Mouse (Mus musculus) retina, adult 2 months (tissue): Measurements from ENCODE around the gene Fcrl5.

Experiments
- DNase-seq: peaks from one replicate; pipeline ENCODE4 v3.0.0-alpha.2; 2012; ENCODE audit warnings: low read depth, low spot score

Gene Fcrl5

DNA sequence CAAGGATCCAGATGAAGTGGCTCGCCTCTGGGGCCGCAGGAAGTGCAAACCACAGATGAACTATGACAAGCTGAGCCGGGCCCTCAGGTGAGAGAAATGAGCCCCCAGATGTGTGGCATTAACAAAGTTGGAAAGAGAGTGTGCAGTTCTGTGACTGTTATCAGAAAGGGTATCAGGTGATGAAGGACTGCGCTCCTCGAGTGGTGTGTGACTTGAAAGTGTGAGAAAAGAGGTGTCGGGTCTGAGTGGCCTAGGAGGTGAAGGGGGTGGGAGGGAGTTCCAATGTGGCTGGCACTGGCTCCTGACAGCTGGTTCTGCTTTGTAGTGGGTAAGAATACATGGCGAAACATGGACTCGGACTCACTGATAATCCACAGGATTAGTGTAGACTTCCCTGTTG is 92.4 kb downstream of the Fcrl5 start:
- DNase-seq: no peak

GRCm38 (mm10) chr3:87528841-87529240 is 93.3 kb downstream of the Fcrl5 start:
- DNase-seq: no peak

- no peak for DNase-seq
These were observed 94.0 kb downstream of the Fcrl5 start for GRCm38 (mm10) chr3:87529568-87529967.

GRCm38 (mm10) chr3:87530234-87530633 is 94.7 kb downstream of the Fcrl5 start:
- no peak for DNase-seq

DNA sequence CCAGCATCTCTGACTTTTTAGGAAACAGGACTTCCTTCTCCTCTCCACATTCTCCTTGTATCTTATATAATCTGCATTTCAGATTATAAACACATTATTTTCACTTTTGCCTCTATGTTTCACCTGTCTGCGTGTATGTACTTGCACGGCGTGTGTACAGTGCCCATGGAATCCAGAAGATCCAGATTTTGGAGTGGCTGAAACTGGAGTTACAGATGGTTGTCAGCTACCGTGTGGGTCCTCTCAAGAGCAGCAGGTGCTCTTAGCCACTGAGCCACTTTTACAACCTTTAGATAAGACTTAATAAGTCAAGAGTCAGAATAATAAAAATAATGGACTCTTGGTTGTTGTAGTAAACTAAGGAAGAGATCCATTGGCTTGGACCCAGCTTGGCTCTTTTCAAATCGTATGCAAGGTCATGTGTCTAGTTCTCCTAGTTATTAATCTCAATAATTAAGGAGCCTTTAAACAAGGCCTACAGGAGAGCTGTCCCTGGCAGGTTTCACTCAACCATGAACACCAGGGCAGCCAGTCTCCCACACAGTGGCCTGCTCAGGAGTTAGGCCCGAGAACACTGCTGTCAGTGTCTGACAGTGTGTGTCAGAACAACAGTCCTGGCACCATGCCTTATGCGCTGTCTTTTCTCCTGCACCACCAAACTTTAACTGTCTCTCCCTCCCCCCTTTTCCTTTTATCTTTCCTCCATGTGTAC is 98.2 kb downstream of the Fcrl5 start:
- DNase-seq: no peak

GRCm38 (mm10) chr3:87538034-87538433 is 102.5 kb downstream of the Fcrl5 start:
- DNase-seq: no peak

GRCm38 (mm10) chr3:87540028-87540675 is 104.6 kb downstream of the Fcrl5 start:
- no peak for DNase-seq

DNA sequence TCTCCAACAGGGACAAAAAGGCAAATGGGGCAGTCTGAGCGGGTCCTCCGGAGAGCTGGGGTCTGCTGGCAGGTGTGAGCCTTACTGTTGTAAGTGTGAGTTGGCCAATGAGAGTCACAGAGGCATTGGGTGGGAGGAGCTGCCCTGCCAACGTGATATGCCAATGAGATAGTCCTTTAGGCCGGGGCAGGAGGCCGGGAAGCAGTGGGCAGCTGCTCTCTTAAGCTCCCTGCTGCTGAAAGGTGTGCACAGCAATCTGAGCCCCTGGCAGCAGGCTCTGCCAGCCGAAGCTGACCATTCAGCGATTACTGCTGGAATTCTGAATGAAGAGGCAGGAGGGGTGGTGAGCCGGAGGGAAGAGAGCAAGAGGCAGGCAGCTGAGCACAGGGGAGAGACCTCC is 105.1 kb downstream of the Fcrl5 start:
- no peak for DNase-seq

DNA sequence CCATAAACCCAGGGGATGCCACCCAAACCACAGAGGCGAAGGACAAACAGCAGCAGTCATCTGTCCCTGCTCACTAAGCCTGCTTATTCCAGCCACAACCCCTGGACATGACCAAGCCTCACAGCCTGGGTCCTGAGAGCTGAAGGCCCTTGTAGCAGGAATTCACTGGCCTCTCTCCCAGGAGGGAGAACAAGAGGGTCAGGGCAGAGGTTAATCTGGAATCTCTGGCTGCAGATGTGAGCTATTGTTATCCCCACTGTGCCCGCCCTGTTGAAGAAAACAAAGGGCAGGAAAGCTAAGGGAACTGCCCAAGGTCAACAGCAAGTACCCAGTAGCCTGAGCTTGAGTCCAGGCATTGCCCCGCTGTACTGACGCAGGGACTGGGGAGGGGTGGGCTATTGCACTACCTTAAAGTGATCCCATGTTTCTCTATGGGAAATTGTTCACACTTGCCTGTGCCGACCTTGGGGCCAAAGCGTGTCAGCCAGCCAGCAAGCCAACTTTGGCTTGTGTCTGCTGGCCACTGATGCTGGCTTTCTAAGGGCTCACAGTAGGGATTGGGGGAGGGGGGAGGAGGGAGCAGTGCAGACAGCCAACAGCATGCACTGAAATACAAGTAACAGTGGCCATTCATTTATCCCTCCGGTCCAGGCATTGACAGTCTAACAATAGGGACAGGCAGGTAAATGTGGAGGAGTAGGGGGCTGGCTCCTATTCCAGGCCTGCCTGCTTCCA is 107.1 kb downstream of the Fcrl5 start:
- DNase-seq: no peak

GRCm38 (mm10) chr3:87545554-87545953 is 110.0 kb downstream of the Fcrl5 start:
- no peak for DNase-seq

- no peak for DNase-seq
These were observed 110.7 kb downstream of the Fcrl5 start for GRCm38 (mm10) chr3:87546291-87546721.

DNA sequence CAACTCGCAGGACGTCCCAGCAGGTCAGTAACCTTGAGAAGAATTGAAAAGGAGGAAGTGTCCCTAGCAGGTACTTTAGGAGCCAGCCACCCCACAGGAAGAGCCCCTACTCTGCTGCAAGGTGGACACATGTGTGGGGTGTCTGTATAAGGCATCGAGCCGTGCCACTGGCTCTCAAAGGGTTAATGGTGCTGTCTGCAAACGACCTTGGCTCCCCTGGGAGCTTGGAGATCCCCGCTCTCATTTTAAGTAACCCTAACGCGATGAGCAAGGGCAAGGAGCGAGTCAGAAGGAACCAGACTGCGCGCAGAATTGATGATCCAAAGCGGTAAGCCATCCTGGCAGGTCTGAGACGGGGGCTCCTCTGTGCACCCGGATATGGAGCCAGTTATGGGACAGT is 114.3 kb downstream of the Fcrl5 start:
- no peak for DNase-seq
